28 mouse cellular contexts compared by ENCODE assay signal in the genomic region with DNA sequence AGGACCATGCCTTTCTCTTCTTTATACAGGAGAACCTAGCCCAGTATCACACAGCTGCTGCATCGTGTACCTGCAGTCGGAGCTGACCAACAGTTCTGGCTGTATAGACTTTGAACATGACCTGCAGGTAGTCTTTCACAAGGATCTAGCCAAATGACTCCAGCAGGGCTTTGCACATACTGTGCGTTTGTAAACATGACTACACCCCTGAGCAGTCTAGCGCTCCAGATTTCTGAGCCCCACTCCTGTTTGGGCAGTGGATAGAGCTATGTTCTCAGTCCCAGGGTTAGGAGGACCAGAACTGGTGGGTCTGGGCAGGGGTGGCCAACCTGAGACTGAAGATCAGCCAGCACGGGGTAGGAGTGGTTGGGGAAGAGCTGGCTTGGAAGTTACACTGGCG.
"Had no signal": no experiment of that assay in that cellular context is flagged by ENCODE, and none has a peak within 500 bp of the region (broad histone marks: within the 10 kb centered on the region; RNA-seq: fewer than 3 reads in every experiment).

No protein-coding gene starts in this region.

- H3K9ac ChIP-seq: embryonic facial prominence, embryonic 12.5 days; embryonic facial prominence, embryonic 13.5 days; embryonic facial prominence, embryonic 15.5 days; forebrain, embryonic 12.5 days; forebrain, embryonic 13.5 days; forebrain, embryonic 15.5 days; forebrain, postnatal 0 days had no signal

- H3K9me3 ChIP-seq: embryonic facial prominence, embryonic 12.5 days; embryonic facial prominence, embryonic 13.5 days; embryonic facial prominence, embryonic 15.5 days; forebrain, embryonic 10.5 days; forebrain, embryonic 12.5 days; forebrain, embryonic 13.5 days; forebrain, embryonic 15.5 days had no signal

- ATAC-seq: forebrain, embryonic 13.5 days; forebrain, embryonic 14.5 days; forebrain, embryonic 15.5 days; forebrain, embryonic 16.5 days; forebrain, postnatal 0 days had no signal

- H3K4me2 ChIP-seq: embryonic facial prominence, embryonic 12.5 days; embryonic facial prominence, embryonic 13.5 days; embryonic facial prominence, embryonic 15.5 days; forebrain, embryonic 12.5 days; forebrain, embryonic 13.5 days; forebrain, embryonic 15.5 days had no signal

- H3K36me3 ChIP-seq: embryonic facial prominence, embryonic 10.5 days; embryonic facial prominence, embryonic 12.5 days; embryonic facial prominence, embryonic 13.5 days; embryonic facial prominence, embryonic 15.5 days; forebrain, embryonic 10.5 days; forebrain, embryonic 12.5 days; forebrain, embryonic 15.5 days had no signal

- DNase-seq: cerebellum, adult 8-10 months; cerebellum, adult 9-10 months; cerebellum, adult 9-11 months; cerebellum, postnatal 10 days; cerebellum, postnatal 14 days; cerebellum, postnatal 25 days; cerebellum, postnatal 36 days; embryo, embryonic 11 days; forebrain, postnatal 0 days; gastrocnemius, adult 2 months; gastrocnemius, postnatal 10 days; gastrocnemius, postnatal 14 days; gastrocnemius, postnatal 25 days; gastrocnemius, postnatal 36 days; heart, adult 11 months; heart, adult 18-20 months; heart, adult 2 months had no signal

- H3K27ac ChIP-seq: embryonic facial prominence, embryonic 10.5 days; embryonic facial prominence, embryonic 12.5 days; embryonic facial prominence, embryonic 13.5 days; embryonic facial prominence, embryonic 15.5 days; forebrain, embryonic 10.5 days; forebrain, embryonic 12.5 days; forebrain, embryonic 13.5 days; forebrain, embryonic 15.5 days; gastrocnemius, adult 2 months; heart, adult 2 months had no signal

- H3K4me1 ChIP-seq: embryonic facial prominence, embryonic 10.5 days; embryonic facial prominence, embryonic 12.5 days; embryonic facial prominence, embryonic 13.5 days; embryonic facial prominence, embryonic 15.5 days; forebrain, embryonic 10.5 days; forebrain, embryonic 12.5 days; forebrain, embryonic 13.5 days; forebrain, embryonic 15.5 days had no signal

- H3K4me3 ChIP-seq: embryonic facial prominence, embryonic 10.5 days; embryonic facial prominence, embryonic 12.5 days; embryonic facial prominence, embryonic 13.5 days; embryonic facial prominence, embryonic 15.5 days; erythroblast, embryonic 14.5 days; forebrain, embryonic 10.5 days; forebrain, embryonic 12.5 days; forebrain, embryonic 13.5 days; forebrain, embryonic 15.5 days; gastrocnemius, adult 2 months; heart, adult 2 months had no signal

- H3K27me3 ChIP-seq: embryonic facial prominence, embryonic 12.5 days; embryonic facial prominence, embryonic 13.5 days; embryonic facial prominence, embryonic 15.5 days; forebrain, embryonic 12.5 days; forebrain, embryonic 13.5 days; forebrain, embryonic 15.5 days had no signal
